Mouse (Mus musculus) MEL (cell line): ENCODE results near the gene Rgcc. TPM values are rescaled to one million over a fixed set of nuclear protein-coding genes. Genes with fewer than 3 reads are reported as not detected.

ENCODE experiments used
- DNase-seq: peaks from one replicate; pipeline ENCODE4 v3.0.0; 2011; ENCODE audit warnings: low read depth, low spot score
- H3K27ac ChIP-seq: 2 replicates; pipeline ENCODE4 v1.5.1; 2012; ENCODE audit warnings: low read depth, mild to moderate bottlenecking, control low read depth, low read length, moderate library complexity; ENCODE audit not compliant: control insufficient read depth
- H3K27me3 ChIP-seq, 2 experiments: fragments of 150-350 bp in 1 of 2; sonication (generic) in 1 of 2; 2 replicates each; pipeline ENCODE4 v1.6.1; 2012; ENCODE audit warnings: low read length in 2 of 2, mild to moderate bottlenecking in 2 of 2, improper control_type of control experiment in 1 of 2, moderate library complexity in 1 of 2; ENCODE audit not compliant: insufficient read depth in 2 of 2, control insufficient read depth in 1 of 2
- H3K36me3 ChIP-seq, 2 experiments: 2 replicates each; pipeline ENCODE4 v1.6.1; 2012 to 2014; ENCODE audit warnings: low read length in 2 of 2, improper control_type of control experiment in 1 of 2, inconsistent platforms in 1 of 2, mild to moderate bottlenecking in 1 of 2; ENCODE audit not compliant: insufficient read depth in 2 of 2, control insufficient read depth in 1 of 2
- H3K4me1 ChIP-seq, 2 experiments: fragments of 150-350 bp in 1 of 2; sonication (generic) in 1 of 2; 2 replicates each; pipeline ENCODE4 v1.6.1; 2012; ENCODE audit warnings: low read length in 2 of 2, improper control_type of control experiment in 1 of 2, mild to moderate bottlenecking in 1 of 2; ENCODE audit not compliant: insufficient read depth in 2 of 2, control insufficient read depth in 1 of 2
- H3K4me3 ChIP-seq, 2 experiments: fragments of 150-350 bp in 1 of 2; sonication (generic) in 1 of 2; 2 replicates each; pipeline ENCODE4 v1.5.1; 2012; ENCODE audit warnings: low read depth in 2 of 2, low read length in 2 of 2, mild to moderate bottlenecking in 2 of 2, moderate library complexity in 2 of 2, control low read depth in 1 of 2, improper control_type of control experiment in 1 of 2; ENCODE audit not compliant: control insufficient read depth in 1 of 2, insufficient read depth in 1 of 2
- H3K79me2 ChIP-seq: 2 replicates; pipeline ENCODE4 v1.6.1; 2012; ENCODE audit warnings: mild to moderate bottlenecking, low read length, moderate library complexity; ENCODE audit not compliant: control insufficient read depth, poor library complexity, insufficient read depth
- H3K9ac ChIP-seq: 2 replicates; pipeline ENCODE4 v1.6.1; 2012; ENCODE audit warnings: low read depth, mild to moderate bottlenecking, control low read depth, low read length, moderate library complexity; ENCODE audit not compliant: control insufficient read depth, poor library complexity, severe bottlenecking
- H3K9me3 ChIP-seq: fragments of 150-350 bp; sonication (generic); replicated peaks from 2 replicates; pipeline ENCODE4 v1.6.1; 2012; ENCODE audit warnings: mild to moderate bottlenecking, low read length, improper control_type of control experiment, moderate library complexity; ENCODE audit not compliant: insufficient read depth
- BHLHE40 ChIP-seq: IDR thresholded peaks from 2 replicates; pipeline ENCODE4 v1.6.1; 2012; ENCODE audit warnings: low read depth, mild to moderate bottlenecking, inconsistent platforms, low read length, improper control_type of control experiment, borderline replicate concordance
- CHD1 ChIP-seq: IDR thresholded peaks from 2 replicates; pipeline ENCODE4 v1.6.1; 2012; ENCODE audit warnings: low read depth, mild to moderate bottlenecking, inconsistent platforms, low read length, improper control_type of control experiment
- CTCF ChIP-seq, 3 experiments: IDR thresholded peaks in 2 of 3; conservative IDR thresholded peaks in 1 of 3; 2 replicates each; pipeline ENCODE4 v1.5.1; 2011 to 2012; ENCODE audit warnings: low read length in 3 of 3, low read depth in 2 of 3, mild to moderate bottlenecking in 2 of 3, improper control_type of control experiment in 1 of 3, inconsistent platforms in 1 of 3, mixed read lengths in 1 of 3, moderate library complexity in 1 of 3; ENCODE audit not compliant: control insufficient read depth in 1 of 3, insufficient read depth in 1 of 3, poor library complexity in 1 of 3, severe bottlenecking in 1 of 3
- ELF1 ChIP-seq: IDR thresholded peaks from 2 replicates; pipeline ENCODE4 v1.6.1; 2014; ENCODE audit warnings: low read depth, mild to moderate bottlenecking, inconsistent platforms, low read length, improper control_type of control experiment, moderate library complexity
- ETS1 ChIP-seq: IDR thresholded peaks from 2 replicates; pipeline ENCODE4 v1.6.1; 2012; ENCODE audit warnings: low read depth, mild to moderate bottlenecking, inconsistent platforms, low read length, improper control_type of control experiment, moderate library complexity
- GABPA ChIP-seq: IDR thresholded peaks from 2 replicates; pipeline ENCODE4 v1.6.1; 2012; ENCODE audit warnings: low read depth, mild to moderate bottlenecking, inconsistent platforms, low read length, improper control_type of control experiment, moderate library complexity
- HCFC1 ChIP-seq: IDR thresholded peaks from 2 replicates; pipeline ENCODE4 v1.6.1; 2012; ENCODE audit warnings: low read depth, mild to moderate bottlenecking, inconsistent platforms, low read length, improper control_type of control experiment, moderate library complexity
- JUND ChIP-seq: IDR thresholded peaks from 2 replicates; pipeline ENCODE4 v1.6.1; 2011; ENCODE audit warnings: low read depth, mild to moderate bottlenecking, improper control_type of control experiment, low read length
- KAT2A ChIP-seq: conservative IDR thresholded peaks from 2 replicates; pipeline ENCODE4 v1.6.1; 2012; ENCODE audit warnings: low read depth, low read length, improper control_type of control experiment, inconsistent platforms
- MAFK ChIP-seq: IDR thresholded peaks from 2 replicates; pipeline ENCODE4 v1.6.1; 2011; ENCODE audit warnings: low read depth, mild to moderate bottlenecking, low read length, improper control_type of control experiment, borderline replicate concordance
- MAX ChIP-seq: IDR thresholded peaks from 2 replicates; pipeline ENCODE4 v1.6.1; 2011; ENCODE audit warnings: low read length, improper control_type of control experiment
- MAZ ChIP-seq: IDR thresholded peaks from 2 replicates; pipeline ENCODE4 v1.6.1; 2012; ENCODE audit warnings: low read depth, mild to moderate bottlenecking, inconsistent platforms, low read length, improper control_type of control experiment
- MXI1 ChIP-seq: IDR thresholded peaks from 2 replicates; pipeline ENCODE4 v1.6.1; 2011; ENCODE audit warnings: mild to moderate bottlenecking, low read depth, low read length, improper control_type of control experiment
- MYB ChIP-seq: IDR thresholded peaks from 2 replicates; pipeline ENCODE4 v1.6.1; 2011; ENCODE audit warnings: mild to moderate bottlenecking, low read depth, low read length, improper control_type of control experiment
- MYC ChIP-seq: IDR thresholded peaks from 2 replicates; pipeline ENCODE4 v1.6.1; 2011; ENCODE audit warnings: low read depth, mild to moderate bottlenecking, low read length, improper control_type of control experiment, moderate library complexity
- POLR2A ChIP-seq, 2 experiments: IDR thresholded peaks; 2 replicates each; pipeline ENCODE4 v1.6.1; 2011 to 2012; ENCODE audit warnings: low read length in 2 of 2, mild to moderate bottlenecking in 2 of 2, control low read depth in 1 of 2, improper control_type of control experiment in 1 of 2, low read depth in 1 of 2, moderate library complexity in 1 of 2; ENCODE audit not compliant: control insufficient read depth in 1 of 2, insufficient read depth in 1 of 2, poor library complexity in 1 of 2
- POLR2AphosphoS2 ChIP-seq: IDR thresholded peaks from 2 replicates; pipeline ENCODE4 v1.6.1; 2011; ENCODE audit warnings: low read length, improper control_type of control experiment
- POLR2AphosphoS5 ChIP-seq: IDR thresholded peaks from 2 replicates; pipeline ENCODE4 v1.6.1; 2012; ENCODE audit warnings: low read depth, borderline replicate concordance, mild to moderate bottlenecking, inconsistent platforms, low read length, moderate library complexity, mixed read lengths
- RAD21 ChIP-seq: IDR thresholded peaks from 2 replicates; pipeline ENCODE4 v1.6.1; 2011; ENCODE audit warnings: mild to moderate bottlenecking, low read depth, low read length, improper control_type of control experiment
- RCOR1 ChIP-seq: IDR thresholded peaks from 2 replicates; pipeline ENCODE4 v1.6.1; 2012; ENCODE audit warnings: low read depth, mild to moderate bottlenecking, inconsistent platforms, low read length, improper control_type of control experiment
- SIN3A ChIP-seq: IDR thresholded peaks from 2 replicates; pipeline ENCODE4 v1.6.1; 2012; ENCODE audit warnings: low read length, improper control_type of control experiment, inconsistent platforms
- TBP ChIP-seq: IDR thresholded peaks from 2 replicates; pipeline ENCODE4 v1.8.0; 2011; ENCODE audit warnings: low read depth, low read length, improper control_type of control experiment
- TCF12 ChIP-seq: IDR thresholded peaks from 2 replicates; pipeline ENCODE4 v1.6.1; 2014; ENCODE audit warnings: low read depth, mild to moderate bottlenecking, inconsistent platforms, low read length, improper control_type of control experiment, moderate library complexity
- ZKSCAN1 ChIP-seq: IDR thresholded peaks from 2 replicates; pipeline ENCODE4 v1.6.1; 2012; ENCODE audit warnings: low read depth, mild to moderate bottlenecking, inconsistent platforms, low read length, improper control_type of control experiment, moderate library complexity
- polyA plus RNA-seq, 2 experiments: library from polyadenylated mRNA; stranded (reverse) in 1 of 2; unstranded in 1 of 2; fragments of >175 nt in 1 of 2; fragments of >200 nt in 1 of 2; gene quantifications; 2 replicates each; pipeline versions ENCODE4 v1.2.1 to v1.2.4; 2012; ENCODE audit warnings: low replicate concordance in 2 of 2, low read depth in 1 of 2; ENCODE audit not compliant: insufficient read length in 2 of 2, insufficient read depth in 1 of 2, missing spikeins in 1 of 2
- total RNA-seq: library from RNA; depleted of rRNA; stranded (reverse); fragments of 300-350 nt; gene quantifications from 2 replicates; pipeline ENCODE4 v1.2.3, GENCODE M21; 2012

The Rgcc gene
- total and polyA plus RNA-seq, 3 experiments: 1.2 to 1.8 TPM; not detected in 1

DNA sequence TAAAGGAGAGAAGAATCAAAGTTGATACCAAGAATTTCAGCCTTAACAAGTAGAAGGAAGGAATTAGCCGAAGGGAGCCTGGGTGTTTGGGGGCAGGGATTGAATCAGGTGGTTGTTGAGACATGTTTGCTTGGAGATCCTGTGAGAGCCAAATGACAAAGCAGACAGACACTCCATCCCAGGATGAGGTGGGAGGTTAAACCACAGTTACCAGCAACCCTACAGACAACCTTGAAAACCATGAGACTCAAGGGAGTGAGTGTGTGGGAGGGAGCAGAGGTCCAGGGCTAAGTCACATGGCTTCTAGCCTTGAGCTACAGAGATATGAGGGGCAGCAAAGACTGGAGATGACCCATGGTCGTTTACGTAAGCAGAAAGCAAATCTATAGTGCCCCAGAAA lies 38.1 kb downstream of the Rgcc start:
- Histone ChIP-seq H3K9ac (no peak overlapping the region), H3K79me2 (no peaks in the 10 kb centered on the region), H3K9me3 (no peaks in the 10 kb centered on the region), H3K27me3 (peaks cover 2 to 3% of the 10 kb centered on the region in 2 experiments; a peak in 3 of 4 replicates), H3K36me3 (no peaks in the 10 kb centered on the region), H3K4me3 (no peak overlapping the region), H3K27ac (no peak overlapping the region), H3K4me1 (no peaks in the 10 kb centered on the region)
- TF ChIP-seq ETS1: no peak
- no peak for TF ChIP-seq KAT2A
- TF ChIP-seq MAX: no peak
- no peak for TF ChIP-seq ELF1
- no peak for TF ChIP-seq TBP
- no peak for TF ChIP-seq MXI1
- no peak for TF ChIP-seq CHD1
- no peak for TF ChIP-seq POLR2A (IDR thresholded peaks at IDR 0.05; ENCODE audit: control insufficient read depth in 1 of 2, insufficient read depth in 1 of 2, low read depth in 1 of 2, low read length in 2 of 2, poor library complexity in 1 of 2)
- no peak for TF ChIP-seq GABPA
- TF ChIP-seq JUND: no peak
- no peak for TF ChIP-seq BHLHE40
- no peak for TF ChIP-seq RAD21
- TF ChIP-seq ZKSCAN1: no peak
- no peak for TF ChIP-seq POLR2AphosphoS2
- DNase-seq: no peak

GRCm38 (mm10) chr14:79262677-79263076 lies 38.8 kb downstream of the Rgcc start:
- no peak for TF ChIP-seq MAFK
- TF ChIP-seq JUND: no peak
- TF ChIP-seq POLR2AphosphoS2: no peak
- TF ChIP-seq RCOR1: no peak
- TF ChIP-seq MYC: no peak
- no peak for TF ChIP-seq CTCF (IDR thresholded peaks at IDR 0.05 in 2 of 3, conservative IDR thresholded peaks at IDR 0.05 in 1 of 3; ENCODE audit: control insufficient read depth in 1 of 3, insufficient read depth in 1 of 3, low read depth in 2 of 3, low read length in 3 of 3, poor library complexity in 1 of 3, severe bottlenecking in 1 of 3)
- TF ChIP-seq MYB: no peak
- TF ChIP-seq BHLHE40: no peak
- TF ChIP-seq GABPA: no peak
- TF ChIP-seq ELF1: no peak
- no peak for TF ChIP-seq ETS1
- TF ChIP-seq SIN3A: no peak
- no peak for TF ChIP-seq POLR2AphosphoS5
- no peak for TF ChIP-seq TCF12
- no peak for TF ChIP-seq HCFC1
- no peak for TF ChIP-seq MAZ
- no peak overlapping the region for H3K9ac ChIP-seq
- no peaks in the 10 kb centered on the region for H3K79me2 ChIP-seq
- H3K27me3 ChIP-seq: peaks cover 2 to 3% of the 10 kb centered on the region in 2 experiments; a peak in 3 of 4 replicates
- H3K36me3 ChIP-seq: no peaks in the 10 kb centered on the region
- H3K4me3 ChIP-seq: no peak overlapping the region
- no peak overlapping the region for H3K27ac ChIP-seq
- no peak for DNase-seq
- no peaks in the 10 kb centered on the region for H3K9me3 ChIP-seq
- no peaks in the 10 kb centered on the region for H3K4me1 ChIP-seq
